Mouse (Mus musculus): ENCODE results near the gene Ptprm. TPM values are rescaled to one million over a fixed set of nuclear protein-coding genes. Genes with fewer than 3 reads are reported as not detected.

Ptprm gene
- polyA plus RNA-seq, 1 experiment from 2014 or later, result 11.2 TPM

DNA sequence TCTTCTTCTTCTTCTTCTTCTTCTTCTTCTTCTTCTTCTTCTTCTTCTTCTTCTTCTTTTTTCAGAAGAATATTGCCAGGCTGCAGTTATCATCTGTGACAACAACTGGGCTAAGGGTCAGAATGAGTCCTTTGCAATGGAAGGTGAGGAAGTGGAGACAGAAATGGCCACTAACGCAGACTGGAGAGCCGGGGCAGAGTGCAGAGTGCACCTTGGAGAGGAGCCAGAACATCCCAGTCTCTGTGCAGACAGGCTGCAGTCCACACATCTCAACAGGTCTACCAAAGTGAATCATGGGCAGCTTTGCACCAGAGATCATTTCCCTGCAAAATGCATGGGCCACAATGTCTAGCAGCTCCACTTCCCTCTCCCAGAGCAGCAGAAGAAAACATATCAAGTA is 239.4 kb downstream of the Ptprm start:
- Histone ChIP-seq H3K4me3 (replicated peaks) (no peak overlapping the region), H3K9ac (no peak overlapping the region), H3K4me2 (replicated peaks) (no peak overlapping the region), H3K27ac (no peak overlapping the region), H3K4me1 (replicated peaks) (no peaks in the 10 kb centered on the region), H3K9me3 (no peaks in the 10 kb centered on the region), H3K36me3 (no peaks in the 10 kb centered on the region), H3K27me3 (replicated peaks) (no peaks in the 10 kb centered on the region)
- no peak for ATAC-seq
- WGBS, result 61% methylated on average over 2 of the region's 2 CpGs

DNA sequence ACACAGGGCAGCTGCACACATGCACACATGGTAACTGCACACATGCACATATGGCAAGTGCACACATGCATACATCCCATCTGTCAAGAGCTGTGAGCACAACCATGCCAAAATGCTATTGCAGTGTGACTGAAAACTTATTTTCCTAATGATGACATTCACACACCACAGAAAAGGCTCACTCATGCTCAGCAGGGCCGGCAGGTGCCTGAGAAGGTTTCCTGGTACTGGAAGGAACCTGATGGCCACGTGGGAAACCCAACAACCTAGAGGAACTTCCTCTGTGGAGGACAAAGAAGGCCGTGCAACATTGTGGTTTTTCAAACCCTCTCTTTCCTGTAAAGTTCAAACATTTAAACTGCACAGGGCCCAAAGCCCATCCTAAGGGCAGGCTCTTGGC is 241.6 kb downstream of the Ptprm start:
- H3K4me3 ChIP-seq (replicated peaks), result no peak overlapping the region
- H3K9me3 ChIP-seq, result no peaks in the 10 kb centered on the region
- H3K27me3 ChIP-seq (replicated peaks), result no peaks in the 10 kb centered on the region
- H3K36me3 ChIP-seq, result no peaks in the 10 kb centered on the region
- no peak overlapping the region for H3K9ac ChIP-seq
- no peak overlapping the region for H3K4me2 ChIP-seq (replicated peaks)
- H3K27ac ChIP-seq, result no peak overlapping the region
- H3K4me1 ChIP-seq (replicated peaks), result no peaks in the 10 kb centered on the region
- WGBS, result 75% methylated on average over 3 of the region's 3 CpGs
- ATAC-seq, result no peak

DNA sequence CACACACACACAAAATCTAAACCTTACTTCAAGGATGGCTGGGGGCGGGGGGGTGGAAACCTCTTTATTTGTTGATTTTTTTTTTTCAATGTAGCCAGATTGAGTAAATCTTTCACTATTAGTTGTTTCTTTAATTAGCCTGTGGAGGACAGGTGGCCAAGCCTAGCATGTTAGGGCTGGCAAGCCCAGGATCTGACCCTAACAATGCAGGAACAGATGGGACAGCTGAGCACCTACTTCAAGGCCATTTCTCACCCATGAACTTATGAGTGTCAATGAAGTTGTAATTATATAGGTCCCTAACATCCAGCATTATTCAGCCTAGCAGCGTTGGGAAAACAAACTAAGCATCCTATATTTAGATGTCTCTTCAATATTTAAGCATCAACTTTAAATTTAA is 248.1 kb downstream of the Ptprm start:
- Histone ChIP-seq H3K27ac (no peak overlapping the region), H3K36me3 (no peaks in the 10 kb centered on the region), H3K4me2 (replicated peaks) (no peak overlapping the region), H3K4me1 (replicated peaks) (no peaks in the 10 kb centered on the region), H3K4me3 (replicated peaks) (no peak overlapping the region), H3K9me3 (no peaks in the 10 kb centered on the region), H3K9ac (no peak overlapping the region), H3K27me3 (replicated peaks) (no peaks in the 10 kb centered on the region)
- ATAC-seq, result no peak
- 87% methylated on average over 2 of the region's 2 CpGs for WGBS

GRCm38 (mm10) chr17:67102051-67102450 is 252.2 kb downstream of the Ptprm start:
- Histone ChIP-seq H3K9me3 (no peaks in the 10 kb centered on the region), H3K4me2 (replicated peaks) (no peak overlapping the region), H3K27me3 (replicated peaks) (no peaks in the 10 kb centered on the region), H3K27ac (no peak overlapping the region), H3K4me3 (replicated peaks) (no peak overlapping the region), H3K36me3 (no peaks in the 10 kb centered on the region), H3K4me1 (replicated peaks) (no peaks in the 10 kb centered on the region), H3K9ac (no peak overlapping the region)
- 69% methylated on average over 6 of the region's 6 CpGs for WGBS
- ATAC-seq, result no peak

GRCm38 (mm10) chr17:67090997-67091396 is 263.3 kb downstream of the Ptprm start:
- no peaks in the 10 kb centered on the region for H3K36me3 ChIP-seq
- H3K4me1 ChIP-seq (replicated peaks), result no peaks in the 10 kb centered on the region
- no peak overlapping the region for H3K27ac ChIP-seq
- no peak overlapping the region for H3K4me3 ChIP-seq (replicated peaks)
- no peaks in the 10 kb centered on the region for H3K27me3 ChIP-seq (replicated peaks)
- WGBS, result 58% methylated on average over 5 of the region's 5 CpGs
- no peak for ATAC-seq
- no peak overlapping the region for H3K9ac ChIP-seq
- no peak overlapping the region for H3K4me2 ChIP-seq (replicated peaks)
- no peaks in the 10 kb centered on the region for H3K9me3 ChIP-seq

GRCm38 (mm10) chr17:67090153-67090552 is 264.1 kb downstream of the Ptprm start:
- Histone ChIP-seq H3K4me3 (replicated peaks) (no peak overlapping the region), H3K4me1 (replicated peaks) (no peaks in the 10 kb centered on the region), H3K27ac (no peak overlapping the region), H3K9me3 (no peaks in the 10 kb centered on the region), H3K27me3 (replicated peaks) (no peaks in the 10 kb centered on the region), H3K36me3 (no peaks in the 10 kb centered on the region), H3K4me2 (replicated peaks) (no peak overlapping the region), H3K9ac (no peak overlapping the region)
- 68% methylated on average over 7 of the region's 7 CpGs for WGBS
- no peak for ATAC-seq

DNA sequence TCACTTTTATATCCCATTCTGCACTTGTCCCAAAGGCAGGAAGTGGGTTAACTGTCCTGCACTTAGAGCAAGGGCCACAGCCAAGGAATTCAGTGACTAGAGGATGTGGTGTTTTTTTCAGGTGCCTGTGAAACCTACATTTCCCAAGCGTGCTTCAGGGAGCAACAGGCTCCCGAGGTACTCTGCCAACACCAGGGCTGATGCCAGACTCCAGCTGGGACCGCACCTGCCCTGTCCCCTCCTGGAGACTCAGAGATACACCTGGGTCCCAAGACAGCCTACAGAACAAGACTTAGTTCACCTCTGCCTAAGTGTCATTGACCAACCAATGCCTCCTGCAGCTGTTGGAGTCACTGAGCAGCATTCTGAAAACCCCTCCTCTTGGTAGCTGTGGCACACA is 264.6 kb downstream of the Ptprm start:
- ATAC-seq, result no peak
- Histone ChIP-seq H3K9me3 (no peaks in the 10 kb centered on the region), H3K9ac (no peak overlapping the region), H3K4me1 (replicated peaks) (no peaks in the 10 kb centered on the region), H3K27me3 (replicated peaks) (no peaks in the 10 kb centered on the region), H3K36me3 (no peaks in the 10 kb centered on the region), H3K4me3 (replicated peaks) (no peak overlapping the region), H3K4me2 (replicated peaks) (no peak overlapping the region), H3K27ac (no peak overlapping the region)
- WGBS, result 81% methylated on average over 3 of the region's 3 CpGs

GRCm38 (mm10) chr17:67087585-67087984 is 266.7 kb downstream of the Ptprm start:
- H3K4me3 ChIP-seq (replicated peaks), result no peak overlapping the region
- no peaks in the 10 kb centered on the region for H3K27me3 ChIP-seq (replicated peaks)
- no peak for ATAC-seq
- no peaks in the 10 kb centered on the region for H3K36me3 ChIP-seq
- no peaks in the 10 kb centered on the region for H3K4me1 ChIP-seq (replicated peaks)
- no peak overlapping the region for H3K27ac ChIP-seq
- no peaks in the 10 kb centered on the region for H3K9me3 ChIP-seq
- WGBS, result 64% methylated on average over 5 of the region's 5 CpGs
- H3K4me2 ChIP-seq (replicated peaks), result no peak overlapping the region
- H3K9ac ChIP-seq, result no peak overlapping the region

GRCm38 (mm10) chr17:67086811-67087210 is 267.4 kb downstream of the Ptprm start:
- Histone ChIP-seq H3K27me3 (replicated peaks) (no peaks in the 10 kb centered on the region), H3K9me3 (no peaks in the 10 kb centered on the region), H3K4me3 (replicated peaks) (no peak overlapping the region), H3K36me3 (no peaks in the 10 kb centered on the region), H3K4me2 (replicated peaks) (no peak overlapping the region), H3K9ac (no peak overlapping the region), H3K27ac (no peak overlapping the region), H3K4me1 (replicated peaks) (no peaks in the 10 kb centered on the region)
- ATAC-seq, result no peak
- WGBS, result 83% methylated on average over 2 of the region's 2 CpGs

- Histone ChIP-seq H3K9ac (no peak overlapping the region), H3K36me3 (no peaks in the 10 kb centered on the region), H3K4me1 (replicated peaks) (0 out of 2 replicates have a peak, but pooled peaks cover 2% of the 10 kb centered on the region), H3K4me3 (replicated peaks) (no peak overlapping the region), H3K4me2 (replicated peaks) (no peak overlapping the region), H3K9me3 (no peaks in the 10 kb centered on the region), H3K27me3 (replicated peaks) (no peaks in the 10 kb centered on the region), H3K27ac (no peak overlapping the region)
- 63% methylated on average over 4 of the region's 4 CpGs for WGBS
- ATAC-seq, result no peak
Observed at GRCm38 (mm10) chr17:67084501-67084900, 269.8 kb downstream of the Ptprm start.

GRCm38 (mm10) chr17:67084093-67084492 is 270.2 kb downstream of the Ptprm start:
- ATAC-seq, result no peak
- H3K36me3 ChIP-seq, result no peaks in the 10 kb centered on the region
- no peak overlapping the region for H3K9ac ChIP-seq
- no peaks in the 10 kb centered on the region for H3K9me3 ChIP-seq
- H3K4me1 ChIP-seq (replicated peaks), result 0 out of 2 replicates have a peak, but pooled peaks cover 2% of the 10 kb centered on the region
- H3K27me3 ChIP-seq (replicated peaks), result no peaks in the 10 kb centered on the region
- 76% methylated on average over 5 of the region's 5 CpGs for WGBS
- H3K27ac ChIP-seq, result no peak overlapping the region
- no peak overlapping the region for H3K4me2 ChIP-seq (replicated peaks)
- H3K4me3 ChIP-seq (replicated peaks), result no peak overlapping the region

DNA sequence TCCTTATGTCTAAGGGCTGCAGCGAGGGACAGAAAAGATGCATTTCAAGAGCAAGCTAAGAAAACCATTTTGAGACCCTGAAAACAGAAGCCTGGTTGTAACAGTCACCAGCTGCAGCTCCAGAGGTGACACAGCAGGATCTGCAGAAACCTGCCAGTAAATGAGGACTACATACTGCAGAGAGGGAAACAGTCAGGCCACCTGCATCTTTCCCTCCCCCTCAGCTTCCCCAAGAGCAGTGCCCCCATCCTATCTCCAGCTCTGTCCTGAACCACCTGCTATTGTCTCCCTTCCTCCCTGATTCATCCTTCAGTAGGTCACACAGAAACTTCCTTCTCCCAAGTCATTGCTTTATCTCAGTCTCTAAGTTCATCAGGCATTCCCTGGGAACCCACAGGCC is 274.7 kb downstream of the Ptprm start:
- H3K27ac ChIP-seq, result no peak overlapping the region
- H3K36me3 ChIP-seq, result no peaks in the 10 kb centered on the region
- WGBS, result 36% methylated on average over 1 of the region's 1 CpGs
- no peak overlapping the region for H3K4me3 ChIP-seq (replicated peaks)
- no peak overlapping the region for H3K9ac ChIP-seq
- no peak overlapping the region for H3K4me2 ChIP-seq (replicated peaks)
- no peaks in the 10 kb centered on the region for H3K9me3 ChIP-seq
- no peaks in the 10 kb centered on the region for H3K27me3 ChIP-seq (replicated peaks)
- 0 out of 2 replicates have a peak, but pooled peaks cover 2% of the 10 kb centered on the region for H3K4me1 ChIP-seq (replicated peaks)
- ATAC-seq, result no peak

GRCm38 (mm10) chr17:67073580-67073979 is 280.7 kb downstream of the Ptprm start:
- no peaks in the 10 kb centered on the region for H3K27me3 ChIP-seq (replicated peaks)
- no peak overlapping the region for H3K27ac ChIP-seq
- ATAC-seq, result no peak
- H3K36me3 ChIP-seq, result no peaks in the 10 kb centered on the region
- H3K9ac ChIP-seq, result no peak overlapping the region
- no peaks in the 10 kb centered on the region for H3K9me3 ChIP-seq
- no peak overlapping the region for H3K4me3 ChIP-seq (replicated peaks)
- H3K4me2 ChIP-seq (replicated peaks), result no peak overlapping the region
- WGBS, result 61% methylated on average over 4 of the region's 4 CpGs
- 0 out of 2 replicates have a peak, but pooled peaks cover 3% of the 10 kb centered on the region for H3K4me1 ChIP-seq (replicated peaks)

All from intestine, embryonic 15.5 days (tissue).